Mouse (Mus musculus): Measurements from ENCODE around the gene Tbc1d19. TPM values are rescaled to one million over a fixed set of nuclear protein-coding genes. Genes with fewer than 3 reads are reported as not detected.

Gene Tbc1d19
- 47.2 and 51.1 TPM in 2 replicates for polyA plus RNA-seq (2016; fragmentation: Nextera tagmentation; extraction: Ambion mirVana)

GRCm38 (mm10) chr5:53809115-53809991 is at the start of gene Tbc1d19:
Tbc1d19 (plus strand) TSS chr5:53809606.
- peaks cover 5% of the 10 kb centered on the region; the same call in 1 of the 2 replicates for H3K36me3 ChIP-seq
- H3K9me3 ChIP-seq, result no peaks in the 10 kb centered on the region
- no peaks in the 10 kb centered on the region for H3K27me3 ChIP-seq (ENCODE audit: insufficient read depth, poor library complexity, severe bottlenecking)
- peaks cover 14% of the 10 kb centered on the region for H3K4me1 ChIP-seq (replicated peaks)
- H3K4me3 ChIP-seq, result peak within 1 kb of the TSS; percentile 76
- 7% methylated on average over 36 of the region's 36 CpGs for WGBS
- H3K27ac ChIP-seq, result peak within 1 kb of the TSS; percentile 88
- DNase-seq (ENCODE audit: low spot score), result peak; percentile 92

DNA sequence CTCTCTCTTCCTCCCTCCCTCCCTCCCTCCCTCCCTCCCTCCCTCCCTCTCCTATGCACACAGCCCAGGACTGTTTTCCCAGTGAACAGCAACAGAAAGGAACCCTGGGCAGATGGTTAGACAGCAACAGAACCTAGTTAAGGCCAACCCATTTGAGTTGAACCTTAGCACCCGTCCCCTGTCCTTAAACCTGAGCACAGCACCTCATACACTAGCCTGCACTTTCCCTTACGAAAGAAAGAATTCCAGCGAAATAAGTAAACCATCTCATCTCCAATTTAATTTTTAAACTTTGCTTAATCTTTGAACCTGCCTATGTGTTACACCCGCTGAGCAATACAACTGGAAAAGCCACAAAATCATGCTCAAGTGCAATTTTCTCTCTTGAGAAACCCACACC is 49.5 kb upstream of the Tbc1d19 start:
- 82% methylated on average over 4 of the region's 4 CpGs for WGBS
- Histone ChIP-seq H3K36me3 (no peaks in the 10 kb centered on the region), H3K27me3 (ENCODE audit: insufficient read depth, poor library complexity, severe bottlenecking) (no peaks in the 10 kb centered on the region), H3K4me3 (no peak overlapping the region), H3K9me3 (no peaks in the 10 kb centered on the region), H3K4me1 (replicated peaks) (no peaks in the 10 kb centered on the region), H3K27ac (no peak overlapping the region)
- DNase-seq (ENCODE audit: low spot score), result no peak

- no peak overlapping the region for H3K27ac ChIP-seq
- no peak for DNase-seq (ENCODE audit: low spot score)
- no peaks in the 10 kb centered on the region for H3K9me3 ChIP-seq
- no peaks in the 10 kb centered on the region for H3K4me1 ChIP-seq (replicated peaks)
- H3K36me3 ChIP-seq, result no peaks in the 10 kb centered on the region
- H3K4me3 ChIP-seq, result no peak overlapping the region
- 90% methylated on average over 3 of the region's 3 CpGs for WGBS
- no peaks in the 10 kb centered on the region for H3K27me3 ChIP-seq (ENCODE audit: insufficient read depth, poor library complexity, severe bottlenecking)
These were observed 48.5 kb upstream of the Tbc1d19 start for GRCm38 (mm10) chr5:53760914-53761313.

DNA sequence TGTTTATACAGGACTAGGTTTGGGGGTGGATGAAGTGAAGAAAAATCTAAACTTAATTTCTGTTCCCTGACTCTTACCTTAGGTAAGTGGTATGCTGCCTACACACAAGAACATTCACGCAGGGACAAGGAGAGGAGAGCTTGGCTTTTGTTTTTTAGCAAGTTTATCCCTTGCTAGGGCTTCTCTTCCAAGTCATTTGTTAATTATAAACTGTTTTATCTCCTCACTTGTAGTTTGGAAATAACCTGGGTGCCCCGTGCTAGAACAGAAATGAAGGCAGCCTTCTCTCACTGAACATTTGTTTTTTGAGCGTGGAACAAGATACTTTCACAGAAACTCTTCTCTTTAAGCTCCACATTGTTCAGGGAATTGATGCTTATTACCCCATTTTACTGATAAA is 48.1 kb upstream of the Tbc1d19 start:
- WGBS, result 89% methylated on average over 3 of the region's 3 CpGs
- no peak for DNase-seq (ENCODE audit: low spot score)
- Histone ChIP-seq H3K9me3 (no peaks in the 10 kb centered on the region), H3K27ac (no peak overlapping the region), H3K4me1 (replicated peaks) (no peaks in the 10 kb centered on the region), H3K27me3 (ENCODE audit: insufficient read depth, poor library complexity, severe bottlenecking) (no peaks in the 10 kb centered on the region), H3K4me3 (no peak overlapping the region), H3K36me3 (no peaks in the 10 kb centered on the region)

- Histone ChIP-seq H3K27ac (no peak overlapping the region), H3K27me3 (ENCODE audit: insufficient read depth, poor library complexity, severe bottlenecking) (no peaks in the 10 kb centered on the region), H3K9me3 (no peaks in the 10 kb centered on the region), H3K36me3 (no peaks in the 10 kb centered on the region), H3K4me3 (no peak overlapping the region), H3K4me1 (replicated peaks) (no peaks in the 10 kb centered on the region)
- DNase-seq (ENCODE audit: low spot score), result no peak
- WGBS, result 68% methylated on average over 12 of the region's 12 CpGs
These were observed 24.4 kb upstream of the Tbc1d19 start for GRCm38 (mm10) chr5:53784818-53785520.

- Histone ChIP-seq H3K36me3 (no peaks in the 10 kb centered on the region), H3K27ac (no peak overlapping the region), H3K27me3 (ENCODE audit: insufficient read depth, poor library complexity, severe bottlenecking) (no peaks in the 10 kb centered on the region), H3K4me3 (no peak overlapping the region), H3K4me1 (replicated peaks) (no peaks in the 10 kb centered on the region), H3K9me3 (no peaks in the 10 kb centered on the region)
- DNase-seq (ENCODE audit: low spot score), result no peak
- WGBS, result 81% methylated on average over 2 of the region's 2 CpGs
These were observed 8.0 kb upstream of the Tbc1d19 start for GRCm38 (mm10) chr5:53801379-53801778.

- Histone ChIP-seq H3K27me3 (ENCODE audit: insufficient read depth, poor library complexity, severe bottlenecking) (no peaks in the 10 kb centered on the region), H3K9me3 (no peaks in the 10 kb centered on the region), H3K4me3 (no peak overlapping the region), H3K4me1 (replicated peaks) (no peaks in the 10 kb centered on the region), H3K36me3 (no peaks in the 10 kb centered on the region), H3K27ac (no peak overlapping the region)
- WGBS, result 95% methylated on average over 7 of the region's 7 CpGs
- DNase-seq (ENCODE audit: low spot score), result no peak
These were observed 10.3 kb downstream of the Tbc1d19 start for GRCm38 (mm10) chr5:53819711-53820110.

DNA sequence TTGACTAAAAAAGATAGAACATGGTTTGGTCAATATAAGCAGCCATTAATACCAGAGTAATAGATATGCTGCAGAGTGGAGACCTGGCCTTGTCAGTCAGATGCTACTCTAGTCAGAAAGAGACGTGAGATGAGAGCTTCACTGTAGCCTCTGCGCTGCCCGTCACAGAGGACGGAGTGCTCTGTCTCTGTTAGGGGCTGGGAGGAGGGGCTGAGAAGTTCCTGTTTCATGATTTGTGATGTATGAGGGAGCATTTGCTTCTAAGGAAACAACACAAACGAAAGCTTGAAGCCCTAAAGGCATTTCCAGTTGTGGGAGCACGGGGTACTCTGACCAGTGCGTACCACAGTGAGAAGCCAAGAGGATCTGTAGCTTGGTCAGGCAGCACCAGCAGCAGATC is 16.5 kb downstream of the Tbc1d19 start:
- DNase-seq (ENCODE audit: low spot score), result no peak
- 87% methylated on average over 7 of the region's 7 CpGs for WGBS
- no peaks in the 10 kb centered on the region for H3K9me3 ChIP-seq
- H3K4me3 ChIP-seq, result no peak overlapping the region
- H3K36me3 ChIP-seq, result peaks cover 11% of the 10 kb centered on the region
- no peaks in the 10 kb centered on the region for H3K4me1 ChIP-seq (replicated peaks)
- no peaks in the 10 kb centered on the region for H3K27me3 ChIP-seq (ENCODE audit: insufficient read depth, poor library complexity, severe bottlenecking)
- no peak overlapping the region for H3K27ac ChIP-seq

- 91% methylated on average over 4 of the region's 4 CpGs for WGBS
These were observed 25.1 kb downstream of the Tbc1d19 start for GRCm38 (mm10) chr5:53834489-53834888.

DNA sequence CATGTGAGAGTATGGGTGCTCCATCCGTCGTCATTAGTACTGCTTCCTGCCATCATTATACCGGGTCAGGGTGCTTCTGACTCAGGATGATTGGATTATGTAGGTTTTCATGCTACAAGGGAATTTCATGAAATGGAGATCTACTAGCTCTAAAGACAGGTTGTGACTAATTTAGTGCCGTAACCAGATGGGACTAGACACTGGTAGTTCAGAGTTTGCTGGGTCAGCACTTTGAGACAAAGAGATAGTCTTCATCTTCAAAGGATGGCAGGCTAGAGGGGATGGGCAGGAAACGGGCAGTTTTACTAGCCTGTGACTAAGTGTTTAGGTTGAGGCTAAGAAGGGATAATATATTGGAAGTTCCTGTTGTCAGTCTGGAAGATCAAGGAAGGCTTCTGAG is 31.9 kb downstream of the Tbc1d19 start:
- Histone ChIP-seq H3K36me3 (peaks cover 13% of the 10 kb centered on the region), H3K9me3 (no peaks in the 10 kb centered on the region), H3K27ac (no peak overlapping the region), H3K4me3 (no peak overlapping the region), H3K4me1 (replicated peaks) (no peaks in the 10 kb centered on the region), H3K27me3 (ENCODE audit: insufficient read depth, poor library complexity, severe bottlenecking) (no peaks in the 10 kb centered on the region)
- 91% methylated on average over 5 of the region's 5 CpGs for WGBS
- no peak for DNase-seq (ENCODE audit: low spot score)

More at GRCm38 (mm10) chr5:53834489-53834888, 25.1 kb downstream of the Tbc1d19 start:
- no peaks in the 10 kb centered on the region for H3K4me1 ChIP-seq (replicated peaks)
- H3K27ac ChIP-seq, result no peak overlapping the region
- no peaks in the 10 kb centered on the region for H3K27me3 ChIP-seq (ENCODE audit: insufficient read depth, poor library complexity, severe bottlenecking)
- no peaks in the 10 kb centered on the region for H3K9me3 ChIP-seq
- H3K36me3 ChIP-seq, result peaks cover 27% of the 10 kb centered on the region
- H3K4me3 ChIP-seq, result no peak overlapping the region
- DNase-seq (ENCODE audit: low spot score), result no peak

DNA sequence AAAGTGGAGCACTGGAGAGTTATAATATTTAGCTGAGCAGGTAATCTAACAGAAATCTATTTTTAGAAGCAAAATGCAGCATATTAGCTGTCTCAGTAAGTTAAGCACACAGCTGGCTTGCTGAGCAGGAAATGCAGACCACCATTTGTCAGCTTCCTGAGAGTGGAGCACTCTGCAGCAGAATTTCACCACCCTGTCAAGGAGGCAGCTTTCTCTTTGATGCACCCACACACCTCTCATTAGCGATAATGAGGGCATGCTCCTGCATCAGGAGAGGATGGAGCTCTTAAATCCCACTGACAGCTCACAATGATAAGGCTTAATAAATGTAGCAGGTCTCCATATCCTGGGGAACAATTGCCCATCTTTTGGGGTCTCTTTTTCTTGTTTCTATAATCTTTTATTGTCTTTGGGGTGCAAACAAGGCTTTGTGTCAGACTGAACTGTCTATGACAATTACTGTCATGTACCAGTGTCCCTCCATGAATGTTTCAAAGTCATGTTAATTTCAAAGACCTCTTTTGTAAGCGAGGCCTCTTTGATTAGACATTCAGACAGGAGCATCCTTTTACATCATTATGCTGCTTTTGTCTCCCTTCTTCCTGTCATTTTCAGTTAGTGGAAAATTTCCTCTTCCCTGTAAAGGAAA is 39.0 kb downstream of the Tbc1d19 start:
- Histone ChIP-seq H3K4me3 (no peak overlapping the region), H3K9me3 (no peaks in the 10 kb centered on the region), H3K4me1 (replicated peaks) (no peaks in the 10 kb centered on the region), H3K27me3 (ENCODE audit: insufficient read depth, poor library complexity, severe bottlenecking) (no peaks in the 10 kb centered on the region), H3K36me3 (peaks cover 29% of the 10 kb centered on the region), H3K27ac (no peak overlapping the region)
- no peak for DNase-seq (ENCODE audit: low spot score)
- 66% methylated on average over 2 of the region's 2 CpGs for WGBS

GRCm38 (mm10) chr5:53852574-53852973 is 43.2 kb downstream of the Tbc1d19 start:
- no peak for DNase-seq (ENCODE audit: low spot score)
- no peaks in the 10 kb centered on the region for H3K27me3 ChIP-seq (ENCODE audit: insufficient read depth, poor library complexity, severe bottlenecking)
- H3K9me3 ChIP-seq, result no peaks in the 10 kb centered on the region
- no peak overlapping the region for H3K27ac ChIP-seq
- WGBS, result 83% methylated on average over 5 of the region's 5 CpGs
- H3K4me1 ChIP-seq (replicated peaks), result no peaks in the 10 kb centered on the region
- H3K36me3 ChIP-seq, result peaks cover 24% of the 10 kb centered on the region
- no peak overlapping the region for H3K4me3 ChIP-seq

DNA sequence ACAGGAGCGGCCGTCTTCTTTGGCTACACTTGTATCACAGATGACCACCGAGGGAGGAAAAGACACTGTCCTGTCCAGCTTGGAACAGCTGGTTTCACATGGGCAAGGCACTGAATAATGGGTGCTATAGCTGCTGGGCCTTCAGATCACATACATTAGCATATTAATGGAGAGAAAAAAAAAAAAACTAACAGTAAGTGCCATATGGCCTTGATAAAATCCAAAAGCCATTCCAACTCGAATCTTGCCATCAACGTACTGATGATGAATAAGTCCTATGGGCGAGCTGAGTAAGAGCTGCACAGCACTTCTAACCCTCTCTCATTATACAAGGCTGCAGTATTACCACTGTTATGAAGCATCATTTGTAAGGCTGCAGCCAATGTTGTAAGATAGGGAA is 45.2 kb downstream of the Tbc1d19 start:
- H3K27me3 ChIP-seq (ENCODE audit: insufficient read depth, poor library complexity, severe bottlenecking), result no peaks in the 10 kb centered on the region
- WGBS, result 75% methylated on average over 6 of the region's 6 CpGs
- H3K27ac ChIP-seq, result no peak overlapping the region
- H3K4me1 ChIP-seq (replicated peaks), result no peaks in the 10 kb centered on the region
- no peaks in the 10 kb centered on the region for H3K9me3 ChIP-seq
- no peak overlapping the region for H3K4me3 ChIP-seq
- peaks cover 26% of the 10 kb centered on the region for H3K36me3 ChIP-seq
- DNase-seq (ENCODE audit: low spot score), result no peak
